Mouse (Mus musculus): Measurements from ENCODE around the gene Cpne5. TPM values are rescaled to one million over a fixed set of nuclear protein-coding genes. Genes with fewer than 3 reads are reported as not detected.

Gene Cpne5
- polyA plus RNA-seq, 1 experiment from 2014 or later = 17.9 TPM

- Histone ChIP-seq H3K9me3 (replicated peaks) (no peaks in the 10 kb centered on the region), H3K4me3 (no peak overlapping the region), H3K36me3 (no peaks in the 10 kb centered on the region), H3K4me1 (replicated peaks) (peaks cover 9% of the 10 kb centered on the region; the same call in 1 of the 2 replicates), H3K9ac (no peak overlapping the region), H3K27me3 (no peaks in the 10 kb centered on the region), H3K4me2 (no peak overlapping the region), H3K27ac (no peak overlapping the region)
- WGBS = 76% methylated on average over 12 of the region's 12 CpGs
- ATAC-seq (replicated peaks; ENCODE audit: insufficient number of reproducible peaks, insufficient read depth, low FRiP score, low read depth) = no peak
These were observed 82.4 kb downstream of the Cpne5 start for GRCm38 (mm10) chr17:29155355-29156135.

DNA sequence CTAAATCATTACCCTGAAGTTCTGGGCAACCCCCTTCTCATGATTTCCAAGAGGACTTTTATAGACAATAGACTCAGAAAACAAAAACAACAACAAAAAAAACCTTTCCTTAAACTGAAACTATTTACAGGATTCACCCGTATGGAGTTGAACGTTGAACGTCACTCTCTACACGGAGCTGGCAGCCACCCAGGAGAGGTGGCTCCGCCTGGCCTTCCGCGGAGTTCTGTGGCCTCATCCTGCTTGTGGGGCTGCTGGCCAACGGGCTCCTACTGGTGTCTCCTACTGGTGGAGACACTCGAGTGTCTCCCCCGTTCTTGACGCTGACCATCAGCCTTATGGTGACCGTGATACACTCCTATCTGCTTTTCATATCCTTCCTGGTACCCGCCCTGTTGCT is 83.7 kb downstream of the Cpne5 start:
- H3K27me3 ChIP-seq = no peaks in the 10 kb centered on the region
- ATAC-seq (replicated peaks; ENCODE audit: insufficient number of reproducible peaks, insufficient read depth, low FRiP score, low read depth) = no peak
- no peak overlapping the region for H3K4me2 ChIP-seq
- H3K9ac ChIP-seq = no peak overlapping the region
- peaks cover 15% of the 10 kb centered on the region; the same call in 1 of the 2 replicates for H3K4me1 ChIP-seq (replicated peaks)
- no peaks in the 10 kb centered on the region for H3K9me3 ChIP-seq (replicated peaks)
- no peak overlapping the region for H3K27ac ChIP-seq
- no peak overlapping the region for H3K4me3 ChIP-seq
- H3K36me3 ChIP-seq = no peaks in the 10 kb centered on the region
- 68% methylated on average over 13 of the region's 13 CpGs for WGBS

- Histone ChIP-seq H3K27me3 (no peaks in the 10 kb centered on the region), H3K4me3 (no peak overlapping the region), H3K9ac (no peak overlapping the region), H3K4me2 (no peak overlapping the region), H3K4me1 (replicated peaks) (peaks cover 20% of the 10 kb centered on the region), H3K27ac (no peak overlapping the region), H3K36me3 (no peaks in the 10 kb centered on the region), H3K9me3 (replicated peaks) (no peaks in the 10 kb centered on the region)
- ATAC-seq (replicated peaks; ENCODE audit: insufficient number of reproducible peaks, insufficient read depth, low FRiP score, low read depth) = no peak
- 52% methylated on average over 5 of the region's 5 CpGs for WGBS
These were observed 85.4 kb downstream of the Cpne5 start for GRCm38 (mm10) chr17:29152547-29152946.

DNA sequence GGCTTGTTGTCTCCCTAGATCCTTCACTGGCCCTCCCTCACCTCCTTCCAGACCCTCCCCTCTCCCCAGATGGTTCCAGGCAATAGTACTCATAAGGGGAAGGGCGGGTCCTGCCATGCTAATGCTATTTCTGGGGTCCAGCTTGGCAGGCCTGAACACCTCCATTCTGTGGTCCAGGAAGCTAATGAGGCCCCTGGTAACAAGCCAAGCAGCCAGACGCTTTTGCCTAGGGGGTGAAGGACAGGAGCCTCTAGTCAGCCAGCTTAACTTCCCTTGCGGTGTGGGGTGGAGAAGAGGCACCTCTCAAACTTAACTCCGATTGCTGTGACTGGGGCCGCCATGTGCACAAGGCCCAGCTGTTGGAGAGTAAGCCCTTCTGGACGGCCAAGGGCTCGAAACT is 88.2 kb downstream of the Cpne5 start:
- no peak overlapping the region for H3K9ac ChIP-seq
- H3K4me2 ChIP-seq = no peak overlapping the region
- H3K36me3 ChIP-seq = no peaks in the 10 kb centered on the region
- no peak overlapping the region for H3K27ac ChIP-seq
- no peak for ATAC-seq (replicated peaks; ENCODE audit: insufficient number of reproducible peaks, insufficient read depth, low FRiP score, low read depth)
- no peak overlapping the region for H3K4me3 ChIP-seq
- H3K27me3 ChIP-seq = no peaks in the 10 kb centered on the region
- 69% methylated on average over 7 of the region's 7 CpGs for WGBS
- H3K4me1 ChIP-seq (replicated peaks) = peaks cover 15% of the 10 kb centered on the region
- H3K9me3 ChIP-seq (replicated peaks) = no peaks in the 10 kb centered on the region

GRCm38 (mm10) chr17:29147773-29148172 is 90.2 kb downstream of the Cpne5 start:
- 66% methylated on average over 6 of the region's 6 CpGs for WGBS
- no peak overlapping the region for H3K9ac ChIP-seq
- H3K4me3 ChIP-seq = no peak overlapping the region
- no peak for ATAC-seq (replicated peaks; ENCODE audit: insufficient number of reproducible peaks, insufficient read depth, low FRiP score, low read depth)
- no peaks in the 10 kb centered on the region for H3K9me3 ChIP-seq (replicated peaks)
- H3K4me2 ChIP-seq = no peak overlapping the region
- H3K4me1 ChIP-seq (replicated peaks) = peaks cover 10% of the 10 kb centered on the region
- H3K27ac ChIP-seq = no peak overlapping the region
- no peaks in the 10 kb centered on the region for H3K36me3 ChIP-seq
- no peaks in the 10 kb centered on the region for H3K27me3 ChIP-seq

DNA sequence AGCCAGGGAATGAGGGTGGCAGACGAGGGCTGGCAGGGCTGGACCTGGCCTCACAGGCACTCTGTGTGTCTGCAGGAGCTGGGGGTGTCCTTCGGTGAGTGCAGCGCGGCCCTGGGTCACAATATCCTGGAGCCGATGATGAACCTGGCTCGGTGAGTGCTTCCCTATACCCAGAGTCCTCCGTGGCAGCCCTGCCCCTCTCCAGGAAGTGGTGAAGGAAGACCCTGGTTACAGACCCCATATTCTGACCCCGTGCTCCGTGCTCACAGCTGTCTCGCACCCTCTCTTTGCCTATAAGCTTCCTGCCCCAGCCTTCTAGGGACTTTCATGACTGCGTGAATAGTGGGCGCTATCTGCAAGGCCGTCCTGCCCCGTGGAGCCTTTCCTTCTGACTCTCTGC is 90.7 kb downstream of the Cpne5 start:
- H3K4me1 ChIP-seq (replicated peaks) = peaks cover 10% of the 10 kb centered on the region
- no peaks in the 10 kb centered on the region for H3K27me3 ChIP-seq
- no peaks in the 10 kb centered on the region for H3K36me3 ChIP-seq
- no peak overlapping the region for H3K27ac ChIP-seq
- WGBS = 72% methylated on average over 14 of the region's 14 CpGs
- H3K9ac ChIP-seq = no peak overlapping the region
- H3K9me3 ChIP-seq (replicated peaks) = no peaks in the 10 kb centered on the region
- no peak overlapping the region for H3K4me3 ChIP-seq
- ATAC-seq (replicated peaks; ENCODE audit: insufficient number of reproducible peaks, insufficient read depth, low FRiP score, low read depth) = no peak
- no peak overlapping the region for H3K4me2 ChIP-seq

- ATAC-seq (replicated peaks; ENCODE audit: insufficient number of reproducible peaks, insufficient read depth, low FRiP score, low read depth) = no peak
- H3K4me2 ChIP-seq = no peak overlapping the region
- H3K4me1 ChIP-seq (replicated peaks) = peaks cover 10% of the 10 kb centered on the region
- H3K4me3 ChIP-seq = no peak overlapping the region
- no peaks in the 10 kb centered on the region for H3K27me3 ChIP-seq
- H3K9me3 ChIP-seq (replicated peaks) = no peaks in the 10 kb centered on the region
- H3K9ac ChIP-seq = no peak overlapping the region
- H3K36me3 ChIP-seq = no peaks in the 10 kb centered on the region
- no peak overlapping the region for H3K27ac ChIP-seq
- WGBS = 87% methylated on average over 12 of the region's 12 CpGs
These were observed 92.9 kb downstream of the Cpne5 start for GRCm38 (mm10) chr17:29145101-29145500.

- 69% methylated on average over 8 of the region's 8 CpGs for WGBS
- H3K4me2 ChIP-seq = no peak overlapping the region
- H3K27ac ChIP-seq = no peak overlapping the region
These were observed 94.7 kb downstream of the Cpne5 start for GRCm38 (mm10) chr17:29143266-29143665.

DNA sequence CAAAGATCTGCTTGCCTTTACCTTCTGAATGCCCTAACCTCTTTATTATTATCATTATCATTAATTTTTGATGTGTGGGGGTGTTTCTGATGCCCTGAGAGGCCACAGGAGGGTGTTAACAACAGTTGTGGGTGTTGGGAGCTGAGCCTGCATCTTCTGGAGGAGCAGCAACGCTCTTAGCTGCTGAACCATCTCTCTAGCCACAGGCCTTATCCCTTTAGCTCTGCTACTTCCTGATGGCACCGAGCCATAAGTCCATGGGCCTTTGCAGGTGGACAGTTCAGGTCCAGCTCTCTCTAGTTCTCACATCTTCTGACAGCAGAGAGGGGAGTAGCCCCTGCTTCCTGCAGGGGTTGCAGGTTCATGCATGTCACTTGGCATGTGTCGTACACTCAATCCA is 96.4 kb downstream of the Cpne5 start:
- 85% methylated on average over 3 of the region's 3 CpGs for WGBS
- Histone ChIP-seq H3K4me1 (replicated peaks) (no peaks in the 10 kb centered on the region), H3K36me3 (no peaks in the 10 kb centered on the region), H3K27ac (no peak overlapping the region), H3K4me3 (no peak overlapping the region), H3K27me3 (no peaks in the 10 kb centered on the region), H3K9ac (no peak overlapping the region), H3K9me3 (replicated peaks) (no peaks in the 10 kb centered on the region), H3K4me2 (no peak overlapping the region)
- ATAC-seq (replicated peaks; ENCODE audit: insufficient number of reproducible peaks, insufficient read depth, low FRiP score, low read depth) = no peak

More at GRCm38 (mm10) chr17:29143266-29143665, 94.7 kb downstream of the Cpne5 start:
- H3K4me3 ChIP-seq = no peak overlapping the region
- ATAC-seq (replicated peaks; ENCODE audit: insufficient number of reproducible peaks, insufficient read depth, low FRiP score, low read depth) = no peak
- no peaks in the 10 kb centered on the region for H3K9me3 ChIP-seq (replicated peaks)
- no peak overlapping the region for H3K9ac ChIP-seq
- H3K27me3 ChIP-seq = no peaks in the 10 kb centered on the region
- peaks cover 4% of the 10 kb centered on the region for H3K4me1 ChIP-seq (replicated peaks)
- H3K36me3 ChIP-seq = no peaks in the 10 kb centered on the region

GRCm38 (mm10) chr17:29137906-29138305 is 100.1 kb downstream of the Cpne5 start:
- no peaks in the 10 kb centered on the region; the same call in 1 of the 2 replicates for H3K27me3 ChIP-seq
- H3K4me2 ChIP-seq = no peak overlapping the region
- H3K9me3 ChIP-seq (replicated peaks) = no peaks in the 10 kb centered on the region
- no peaks in the 10 kb centered on the region for H3K36me3 ChIP-seq
- H3K4me1 ChIP-seq (replicated peaks) = peaks cover 6% of the 10 kb centered on the region; the same call in 1 of the 2 replicates
- WGBS = 75% methylated on average over 7 of the region's 7 CpGs
- ATAC-seq (replicated peaks; ENCODE audit: insufficient number of reproducible peaks, insufficient read depth, low FRiP score, low read depth) = no peak
- H3K4me3 ChIP-seq = no peak overlapping the region
- no peak overlapping the region for H3K27ac ChIP-seq
- H3K9ac ChIP-seq = no peak overlapping the region

DNA sequence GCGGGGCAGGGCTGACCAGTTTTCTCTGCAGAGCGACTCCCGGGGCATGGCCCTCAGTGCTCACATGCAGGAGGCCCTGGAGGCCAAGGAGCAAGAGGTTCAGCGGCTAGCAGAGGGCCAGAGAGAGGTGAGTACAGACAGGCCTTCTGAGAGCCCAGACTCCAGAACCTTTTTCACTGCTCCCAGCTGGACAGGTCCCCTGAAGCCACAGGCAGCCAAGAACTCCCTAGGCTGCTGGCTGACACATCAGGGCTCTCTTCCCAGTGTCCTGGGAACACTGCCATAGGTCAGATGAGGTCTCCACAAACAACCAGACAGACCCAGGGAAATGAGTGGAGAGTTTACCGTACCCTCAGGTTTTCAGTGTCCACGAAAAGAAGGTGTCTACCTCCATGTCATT is 101.7 kb downstream of the Cpne5 start:
- no peak overlapping the region for H3K9ac ChIP-seq
- no peak overlapping the region for H3K4me3 ChIP-seq
- H3K9me3 ChIP-seq (replicated peaks) = no peaks in the 10 kb centered on the region
- H3K4me2 ChIP-seq = no peak overlapping the region
- no peaks in the 10 kb centered on the region; the same call in 1 of the 2 replicates for H3K27me3 ChIP-seq
- no peak overlapping the region for H3K27ac ChIP-seq
- no peak for ATAC-seq (replicated peaks; ENCODE audit: insufficient number of reproducible peaks, insufficient read depth, low FRiP score, low read depth)
- H3K36me3 ChIP-seq = no peaks in the 10 kb centered on the region
- 65% methylated on average over 6 of the region's 6 CpGs for WGBS
- peaks cover 6% of the 10 kb centered on the region; the same call in 1 of the 2 replicates for H3K4me1 ChIP-seq (replicated peaks)

DNA sequence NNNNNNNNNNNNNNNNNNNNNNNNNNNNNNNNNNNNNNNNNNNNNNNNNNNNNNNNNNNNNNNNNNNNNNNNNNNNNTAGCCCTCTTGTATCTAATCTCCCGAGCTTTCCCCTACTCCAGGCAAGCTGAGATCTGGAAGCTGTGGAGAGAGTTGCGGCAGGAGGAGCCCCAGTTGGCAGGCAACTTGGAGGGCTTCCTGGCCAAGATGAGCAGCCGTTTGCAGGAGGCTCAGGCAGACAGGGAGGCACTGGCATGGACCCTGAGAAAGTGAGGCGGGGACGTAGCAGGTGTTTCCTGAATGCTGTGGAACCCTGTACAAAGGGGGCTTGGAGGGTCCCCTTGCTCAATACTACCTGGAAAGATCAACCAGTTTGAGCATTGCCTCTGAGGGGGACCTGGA is 102.9 kb downstream of the Cpne5 start:
- Histone ChIP-seq H3K4me2 (no peak overlapping the region), H3K9me3 (replicated peaks) (no peaks in the 10 kb centered on the region), H3K9ac (no peak overlapping the region), H3K4me1 (replicated peaks) (peaks cover 6% of the 10 kb centered on the region; the same call in 1 of the 2 replicates), H3K36me3 (no peaks in the 10 kb centered on the region), H3K4me3 (no peak overlapping the region), H3K27ac (no peak overlapping the region), H3K27me3 (no peaks in the 10 kb centered on the region; the same call in 1 of the 2 replicates)
- ATAC-seq (replicated peaks; ENCODE audit: insufficient number of reproducible peaks, insufficient read depth, low FRiP score, low read depth) = no peak
- WGBS = 53% methylated on average over 5 of the region's 5 CpGs
